Mouse (Mus musculus): ENCODE measurements around the gene Arhgef7.

The Arhgef7 gene

DNA sequence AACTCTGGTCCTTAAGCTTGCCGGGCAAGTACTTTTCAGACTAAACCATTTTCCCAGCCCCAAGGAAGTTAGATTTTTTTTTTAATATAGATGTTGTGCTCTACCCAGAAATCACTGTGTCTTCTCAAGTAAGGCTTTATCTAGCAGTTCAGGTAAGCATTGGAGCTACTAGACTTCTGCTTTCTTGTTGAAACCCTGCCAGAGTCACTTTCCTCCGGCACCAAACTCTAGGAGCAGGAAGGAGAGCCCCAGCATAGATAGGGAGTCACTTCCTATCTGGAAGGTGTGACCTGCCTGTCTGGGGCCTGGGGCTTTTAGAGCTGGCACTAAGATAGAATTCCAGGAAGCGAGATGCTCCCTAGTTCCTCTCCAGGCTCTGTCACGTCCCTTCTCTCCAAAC lies 10.3 kb upstream of the Arhgef7 start:
- DNase-seq (ENCODE audit: extremely low spot score) = no peak

DNA sequence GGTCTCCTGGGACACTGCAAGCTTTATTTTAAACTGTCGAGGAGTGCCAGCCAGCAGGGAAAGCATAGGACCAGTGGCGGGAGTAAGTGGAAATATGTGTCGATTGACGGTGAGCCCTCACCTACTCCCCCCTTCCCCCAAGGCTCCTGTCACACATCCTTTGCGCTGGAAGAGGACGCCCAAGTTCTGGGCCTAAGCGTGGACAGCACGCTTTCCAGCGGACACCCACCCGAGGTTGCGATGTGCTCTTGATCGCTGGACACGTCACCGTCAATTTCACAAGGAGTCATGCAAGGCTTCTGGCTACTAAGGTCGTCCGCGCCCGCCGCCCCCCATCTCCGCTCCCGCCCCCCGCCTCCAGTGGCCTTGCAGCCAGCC lies 259 bp upstream of the Arhgef7 start:
- DNase-seq (ENCODE audit: extremely low spot score) = peak; percentile 58

DNA sequence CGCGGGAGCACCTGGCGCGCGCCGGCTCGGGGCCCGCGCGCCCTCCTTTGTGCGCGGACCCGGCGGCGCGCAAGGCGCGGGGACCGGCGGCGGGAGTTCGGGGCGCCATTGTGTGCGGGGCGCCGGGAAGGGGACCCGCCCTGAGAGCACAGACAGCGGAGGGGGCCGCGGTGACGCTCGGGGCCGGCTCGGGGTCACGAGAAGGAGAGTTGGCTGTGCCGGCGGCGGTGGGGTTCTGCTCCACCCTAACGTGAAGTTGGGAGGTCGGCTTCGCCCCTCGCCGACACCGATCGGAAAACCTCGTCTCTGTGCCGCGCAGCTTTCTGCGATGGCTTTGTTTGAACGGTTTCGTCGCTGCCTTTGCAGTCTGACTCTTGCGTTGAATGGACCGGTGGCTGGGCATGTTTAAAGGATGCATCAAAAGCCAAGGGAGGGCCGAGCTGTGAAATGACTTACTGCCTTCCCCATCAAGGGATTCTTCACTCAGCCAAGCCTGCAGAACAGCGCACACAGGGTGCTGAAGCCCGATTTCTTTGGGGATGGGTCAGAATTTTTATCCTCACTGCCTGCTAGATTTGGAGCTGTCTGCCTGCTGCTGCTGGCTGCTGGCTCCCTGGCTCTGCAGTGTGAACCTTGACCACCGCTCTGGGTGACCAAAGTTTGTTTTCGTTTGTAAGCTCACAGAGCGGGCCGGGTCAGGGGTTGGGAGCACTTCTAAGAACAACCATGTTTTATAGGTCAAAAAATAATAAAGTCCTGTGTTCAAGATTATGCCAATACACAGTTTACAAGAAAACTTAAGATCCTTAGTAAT lies 1.2 kb downstream of the Arhgef7 start:
- peak; percentile 65 for DNase-seq (ENCODE audit: extremely low spot score)

GRCm38 (mm10) chr8:11730271-11730940 lies 2.9 kb downstream of the Arhgef7 start:
- DNase-seq (ENCODE audit: extremely low spot score) = peak; percentile 14

DNA sequence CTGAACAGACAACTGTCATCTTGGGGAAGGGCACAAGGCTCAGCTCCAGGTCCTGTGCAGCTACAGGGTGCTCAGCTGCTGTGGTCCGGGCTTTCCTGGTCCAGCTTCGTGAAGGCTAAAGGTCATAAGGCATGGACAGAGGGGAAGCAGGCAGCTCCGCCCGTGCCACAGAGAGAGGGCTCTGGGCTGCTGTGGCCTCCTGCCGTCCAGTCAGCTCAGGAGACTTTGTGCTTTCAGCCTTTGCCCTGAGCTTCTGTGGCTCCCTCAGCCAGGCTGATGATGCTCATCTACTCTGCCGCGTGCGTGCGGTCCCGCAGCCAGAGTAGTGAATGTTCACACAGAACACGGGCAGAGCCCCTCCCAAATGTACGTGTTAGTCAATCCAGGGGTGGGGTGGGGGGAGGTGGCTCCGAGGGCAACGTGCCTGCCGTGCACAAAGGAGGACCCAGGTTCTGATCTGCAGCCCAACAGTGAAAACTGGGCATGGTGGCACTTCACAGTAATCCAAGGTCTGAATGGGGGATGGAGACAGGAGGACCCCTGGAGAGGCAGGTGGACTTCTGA lies 8.2 kb downstream of the Arhgef7 start:
- no peak for DNase-seq (ENCODE audit: extremely low spot score)

DNA sequence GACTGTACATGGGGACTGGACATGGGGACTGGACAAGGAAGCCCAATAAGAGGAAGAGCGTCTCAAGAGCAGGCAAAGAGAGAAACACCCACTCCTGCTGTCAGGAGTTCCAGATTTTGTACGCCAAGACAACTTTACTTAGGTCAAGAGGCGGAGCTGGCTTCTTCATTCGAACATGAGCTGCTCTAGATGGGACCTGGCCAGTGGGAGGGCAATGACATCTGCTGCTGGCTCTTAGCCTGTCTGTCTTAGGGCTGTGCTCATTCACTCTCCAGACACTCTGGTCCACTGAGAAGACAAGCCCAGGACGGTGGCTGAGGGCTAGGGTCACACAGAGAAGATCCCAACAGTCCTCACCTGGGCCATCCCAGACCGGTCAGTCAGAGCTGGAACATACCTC lies 9.6 kb downstream of the Arhgef7 start:
- no peak for DNase-seq (ENCODE audit: extremely low spot score)

GRCm38 (mm10) chr8:11739082-11739481 lies 11.6 kb downstream of the Arhgef7 start:
- no peak for DNase-seq (ENCODE audit: extremely low spot score)

GRCm38 (mm10) chr8:11740857-11741256 lies 13.3 kb downstream of the Arhgef7 start:
- DNase-seq (ENCODE audit: extremely low spot score) = no peak

GRCm38 (mm10) chr8:11743580-11743979 lies 16.1 kb downstream of the Arhgef7 start:
- no peak for DNase-seq (ENCODE audit: extremely low spot score)

DNA sequence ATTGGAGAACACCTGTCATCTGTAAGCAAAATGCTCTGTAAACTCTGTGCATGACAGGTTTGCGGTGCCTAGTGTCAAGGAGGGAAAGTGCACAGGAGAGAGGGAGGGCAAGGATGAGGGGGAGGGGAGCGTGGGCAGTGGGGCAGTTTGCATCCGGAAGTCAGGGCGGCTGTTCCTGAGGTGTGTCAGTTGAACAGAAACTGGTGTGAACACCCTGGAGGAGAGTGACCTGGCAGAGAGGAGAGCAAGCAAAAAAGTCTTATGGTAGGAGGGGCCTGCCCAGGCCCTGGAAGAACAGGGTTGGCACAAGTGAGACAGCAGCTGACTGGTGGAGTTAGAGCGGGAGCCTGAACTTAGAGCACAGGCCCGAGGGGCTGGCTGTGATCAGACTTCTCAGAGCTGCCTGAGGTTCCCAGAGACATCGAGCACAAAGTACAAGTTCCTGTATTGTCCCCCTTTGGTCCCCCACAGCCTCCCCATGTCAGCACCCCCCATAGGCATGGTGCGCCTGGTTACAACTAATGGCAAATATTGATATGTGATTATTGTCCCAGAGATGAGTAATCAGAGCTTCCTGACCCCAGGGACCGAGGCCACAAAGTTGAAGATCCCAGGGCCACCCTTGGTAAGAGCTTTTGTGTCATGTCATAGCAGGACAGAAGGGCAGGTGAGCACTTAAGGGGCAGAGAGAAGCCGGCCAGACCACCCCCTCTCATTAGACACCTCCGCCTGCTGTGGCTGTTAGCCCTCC lies 19.5 kb downstream of the Arhgef7 start:
- DNase-seq (ENCODE audit: extremely low spot score) = no peak

DNA sequence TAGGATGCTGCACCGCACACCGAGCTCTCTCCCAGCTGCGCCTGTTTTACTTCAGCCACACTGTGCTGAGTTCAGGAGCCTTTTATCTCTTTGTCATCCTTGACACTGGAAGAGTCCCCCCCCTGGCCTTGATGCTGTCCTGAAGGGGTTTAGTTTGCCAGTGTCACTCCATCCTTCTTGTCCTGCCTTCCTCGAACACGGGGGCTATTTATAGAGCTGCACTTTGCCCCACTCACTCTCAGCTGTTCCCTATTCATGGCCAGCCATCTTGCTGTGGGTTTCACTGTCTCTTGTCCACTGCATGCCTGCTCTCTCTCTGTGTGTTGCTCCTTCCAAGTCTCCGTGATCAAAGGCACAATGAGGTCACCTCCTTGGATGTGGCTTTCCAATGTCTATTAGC lies 22.0 kb downstream of the Arhgef7 start:
- no peak for DNase-seq (ENCODE audit: extremely low spot score)

GRCm38 (mm10) chr8:11752338-11752737 lies 24.8 kb downstream of the Arhgef7 start:
- DNase-seq (ENCODE audit: extremely low spot score) = no peak

DNA sequence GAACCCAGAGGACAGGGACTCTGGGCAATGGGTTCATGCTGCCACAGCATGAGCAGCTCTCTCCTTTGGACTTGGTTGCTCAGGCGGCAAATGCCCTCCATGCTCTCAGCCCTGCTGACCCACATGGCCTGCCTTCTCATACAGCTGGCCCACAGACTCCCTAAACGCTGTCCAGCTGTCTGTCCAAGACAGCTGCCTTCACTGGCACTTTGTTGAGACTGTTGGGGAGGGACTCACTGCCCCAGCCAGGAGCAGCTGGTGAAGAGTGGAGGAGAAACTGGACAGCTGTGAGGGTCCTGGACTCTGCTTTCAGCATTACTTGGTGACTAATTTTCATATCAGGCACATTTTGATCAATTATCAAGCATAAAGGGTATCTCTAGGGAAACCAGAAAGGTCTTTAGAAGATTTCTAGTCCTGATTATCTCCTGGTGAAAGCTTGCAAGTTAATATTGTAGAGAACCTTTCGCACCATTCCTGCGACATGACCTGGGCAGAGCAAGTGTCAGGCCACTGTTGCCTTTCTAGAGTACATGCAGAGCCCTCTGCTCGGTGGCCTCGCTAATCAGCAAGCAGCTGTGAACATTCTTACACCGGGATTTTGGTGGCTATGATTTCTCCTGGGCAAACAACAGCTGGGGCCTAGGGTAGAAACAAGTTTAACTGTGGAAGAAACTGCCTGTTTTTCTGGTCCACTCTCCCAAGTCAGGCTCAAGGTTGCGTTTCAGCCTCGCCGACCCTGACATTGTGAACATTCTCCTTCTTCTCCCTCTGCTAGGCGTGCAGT lies 25.8 kb downstream of the Arhgef7 start:
- DNase-seq (ENCODE audit: extremely low spot score) = no peak

- no peak for DNase-seq (ENCODE audit: extremely low spot score)
These were observed 27.2 kb downstream of the Arhgef7 start for GRCm38 (mm10) chr8:11754723-11755122.

GRCm38 (mm10) chr8:11755873-11756272 lies 28.4 kb downstream of the Arhgef7 start:
- DNase-seq (ENCODE audit: extremely low spot score) = peak; percentile 63

GRCm38 (mm10) chr8:11757568-11758481 lies 30.3 kb downstream of the Arhgef7 start:
- DNase-seq (ENCODE audit: extremely low spot score) = peak; percentile 95

DNA sequence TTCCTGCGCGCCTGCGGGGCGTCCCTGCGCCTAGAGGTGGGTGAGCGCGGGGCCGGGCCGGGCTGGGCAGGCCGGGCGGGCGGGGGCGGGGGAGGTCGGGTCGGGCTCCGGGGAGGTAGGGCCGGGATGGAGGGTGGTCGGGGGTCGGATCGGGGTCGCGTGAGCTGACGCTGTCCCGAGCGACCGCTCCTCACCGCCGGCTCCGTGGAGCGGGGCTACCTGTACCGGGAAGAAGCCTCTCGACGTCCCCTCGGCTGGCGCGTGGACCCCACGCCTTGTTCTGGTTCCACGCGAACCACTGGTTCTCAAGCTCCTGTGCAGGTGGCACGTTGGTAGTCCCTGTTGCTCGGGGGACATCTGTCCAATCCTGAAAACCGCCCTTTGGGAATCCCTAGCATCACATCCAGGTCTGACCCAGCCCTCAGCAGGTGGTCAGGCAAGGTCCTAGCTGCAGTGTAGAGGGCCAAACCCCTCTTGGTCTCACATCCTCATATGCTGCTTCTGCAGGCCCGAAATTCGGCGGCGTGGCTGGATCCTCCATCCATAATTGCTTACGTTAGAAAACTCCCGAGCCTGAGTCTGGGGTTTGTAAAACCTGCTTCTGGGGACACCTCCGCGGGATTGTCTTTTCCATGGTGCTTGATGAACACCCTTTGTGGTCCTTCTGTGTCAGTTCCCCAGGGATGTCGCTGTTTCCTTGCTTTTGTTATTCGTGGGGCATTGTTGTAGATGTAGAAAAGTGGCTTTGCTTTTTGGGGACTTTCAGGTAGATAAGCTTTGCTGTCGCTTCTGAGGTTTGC lies 31.2 kb downstream of the Arhgef7 start:
- DNase-seq (ENCODE audit: extremely low spot score) = no peak

DNA sequence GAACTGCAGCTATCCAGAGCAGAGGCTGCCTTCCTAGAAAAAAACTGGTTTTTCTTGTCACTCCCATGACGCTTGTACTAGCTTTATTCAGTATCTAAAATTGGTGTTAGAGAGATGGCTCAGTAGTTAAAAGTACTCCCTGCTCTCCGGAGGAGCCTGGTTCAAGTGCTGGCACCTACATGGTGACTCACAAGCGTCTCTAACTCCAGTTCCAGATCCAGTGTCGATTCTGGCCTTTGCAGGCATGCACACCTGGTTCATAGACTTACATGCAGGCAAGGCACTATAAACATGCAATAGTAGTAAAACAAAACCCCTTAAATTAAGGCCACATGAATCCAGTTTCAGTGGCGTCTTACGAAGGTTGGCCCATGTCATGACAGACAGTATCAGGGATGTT lies 34.0 kb downstream of the Arhgef7 start:
- DNase-seq (ENCODE audit: extremely low spot score) = no peak

- DNase-seq (ENCODE audit: extremely low spot score) = no peak
These were observed 34.5 kb downstream of the Arhgef7 start for GRCm38 (mm10) chr8:11762048-11762447.

DNA sequence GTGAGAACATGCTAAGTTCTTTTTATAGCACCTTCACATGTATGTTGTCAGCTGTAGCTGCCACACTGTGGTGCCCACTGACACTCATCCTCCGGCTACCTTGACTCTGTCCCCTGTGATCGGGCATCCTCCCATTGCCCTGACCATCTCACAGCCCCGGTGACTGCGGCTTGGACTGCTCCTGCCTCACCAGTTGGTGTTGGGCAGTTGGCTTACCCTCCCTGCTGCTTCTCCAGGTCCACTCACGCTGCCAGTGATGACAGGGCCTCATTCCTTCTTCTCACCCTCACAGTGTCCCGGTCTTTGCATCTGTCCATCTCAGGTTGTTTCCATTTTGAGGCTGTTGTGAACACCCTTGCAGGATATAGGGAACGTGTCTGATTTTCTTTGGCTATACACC lies 35.3 kb downstream of the Arhgef7 start:
- no peak for DNase-seq (ENCODE audit: extremely low spot score)

All from embryo, embryonic 9.5 days (tissue).